Mouse (Mus musculus) liver, postnatal 0 days (tissue): Measurements from ENCODE around the gene Cd53. TPM values are rescaled to one million over a fixed set of nuclear protein-coding genes. Genes with fewer than 3 reads are reported as not detected.

Source experiments
- ATAC-seq: fragments of 200-750 bp; cut with Nextera tagmentation; 2 replicates; pipeline ENCODE4 v1.8.0; 2017; ENCODE audit warnings: mild to moderate bottlenecking, moderate library complexity
- DNase-seq: peaks from one replicate; pipeline ENCODE4 v3.0.0-alpha.2; 2016
- H3K27ac ChIP-seq: fragments of 300-500 bp; sonication (generic); 2 replicates; pipeline ENCODE4 v1.5.1; 2014; ENCODE audit warnings: antibody characterized with exemption, moderate library complexity, mild to moderate bottlenecking, low read depth
- H3K27me3 ChIP-seq: fragments of 300-500 bp; sonication (generic); 2 replicates; pipeline ENCODE4 v1.6.1; 2014; ENCODE audit warnings: low read length, control low read depth, mixed read lengths; ENCODE audit not compliant: insufficient read depth
- H3K36me3 ChIP-seq: fragments of 300-500 bp; sonication (generic); replicated peaks from 2 replicates; pipeline ENCODE4 v1.6.1; 2014; ENCODE audit warnings: mild to moderate bottlenecking, control low read depth, low read length, moderate library complexity, mixed read lengths; ENCODE audit not compliant: insufficient read depth
- H3K4me1 ChIP-seq: fragments of 300-500 bp; sonication (generic); 2 replicates; pipeline ENCODE4 v1.6.1; 2014; ENCODE audit warnings: antibody characterized with exemption, mild to moderate bottlenecking, control low read depth; ENCODE audit not compliant: insufficient read depth
- H3K4me2 ChIP-seq: fragments of 300-500 bp; sonication (generic); 2 replicates; pipeline ENCODE4 v1.6.1; 2014; ENCODE audit warnings: low read depth, mild to moderate bottlenecking, low read length, moderate library complexity, mixed read lengths
- H3K4me3 ChIP-seq: fragments of 300-500 bp; sonication (generic); 2 replicates; pipeline ENCODE4 v1.5.1; 2014; ENCODE audit warnings: low read depth, low read length
- H3K9ac ChIP-seq: fragments of 300-500 bp; sonication (generic); replicated peaks from 2 replicates; pipeline ENCODE4 v1.6.1; 2014; ENCODE audit warnings: mild to moderate bottlenecking, moderate library complexity
- H3K9me3 ChIP-seq: fragments of 300-500 bp; sonication (generic); 2 replicates; pipeline ENCODE4 v1.6.1; 2016; ENCODE audit warnings: mild to moderate bottlenecking, control low read depth, low read length, mixed read lengths
- CTCF ChIP-seq: sonication (generic); IDR thresholded peaks from 2 replicates; pipeline ENCODE4 v1.5.1; 2016; ENCODE audit warnings: antibody characterized with exemption, low read depth
- EP300 ChIP-seq: IDR thresholded peaks from 2 replicates; pipeline ENCODE4 v1.6.1; 2016; ENCODE audit warnings: antibody characterized with exemption, low read depth, mild to moderate bottlenecking
- WGBS: fragments of 180-500 bp; shearing (Covaris S2); extraction: QIAGEN DNeasy Blood & Tissue Kit; methylation state at CpG from one replicate; pipeline ENCODE4 v1.1.7; 2014; ENCODE audit not compliant: insufficient replicate concordance; 5-methylcytosine and 5-hydroxymethylcytosine counted together
- polyA plus RNA-seq: library from polyadenylated mRNA; unstranded; fragments of >200 nt; fragmentation: Nextera tagmentation; extraction: Ambion mirVana; gene quantifications from 2 replicates; pipeline ENCODE4 v1.2.1, GENCODE M21; 2015

The Cd53 gene
- polyA plus RNA-seq, 1 experiment from 2014 or later: 45.4 TPM

DNA sequence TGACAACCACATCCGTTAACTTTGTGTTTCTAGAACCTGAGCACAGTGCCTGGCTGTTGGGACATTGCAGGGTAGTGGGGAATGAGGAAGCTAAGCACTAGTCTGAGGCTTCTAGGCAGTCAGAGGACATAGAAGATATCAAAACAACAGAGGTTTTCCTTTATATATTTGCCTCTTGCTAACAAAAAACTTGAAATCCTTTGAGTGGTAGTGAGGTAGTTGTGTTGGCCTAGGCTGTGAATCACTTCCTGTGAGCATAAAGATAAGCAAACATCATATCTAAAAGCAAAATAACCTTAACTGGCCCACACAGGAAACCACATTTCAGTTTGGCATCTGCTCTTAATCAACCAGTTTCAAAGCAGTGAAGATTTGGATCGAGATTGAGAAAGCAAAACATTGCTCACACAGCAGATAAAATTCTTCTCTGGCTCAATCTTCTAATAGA lies 1.5 kb downstream of the Cd53 start:
- peak; percentile 76 for ATAC-seq
- no peak for DNase-seq
- 7% methylated on average over 2 of the region's 2 CpGs for WGBS
- Histone ChIP-seq H3K4me2 (peak overlapping the region; percentile 38), H3K9me3 (no peaks in the 10 kb centered on the region), H3K4me3 (peak overlapping the region; percentile 41), H3K4me1 (no peaks in the 10 kb centered on the region), H3K9ac (peak overlapping the region; percentile 21; the same call in 1 of the 2 replicates), H3K27ac (peak overlapping the region; percentile 81), H3K27me3 (no peaks in the 10 kb centered on the region), H3K36me3 (no peaks in the 10 kb centered on the region)
- TF ChIP-seq CTCF (no peak), EP300 (0 out of 2 replicates have a peak, but pooled peaks have one; percentile 7)

DNA sequence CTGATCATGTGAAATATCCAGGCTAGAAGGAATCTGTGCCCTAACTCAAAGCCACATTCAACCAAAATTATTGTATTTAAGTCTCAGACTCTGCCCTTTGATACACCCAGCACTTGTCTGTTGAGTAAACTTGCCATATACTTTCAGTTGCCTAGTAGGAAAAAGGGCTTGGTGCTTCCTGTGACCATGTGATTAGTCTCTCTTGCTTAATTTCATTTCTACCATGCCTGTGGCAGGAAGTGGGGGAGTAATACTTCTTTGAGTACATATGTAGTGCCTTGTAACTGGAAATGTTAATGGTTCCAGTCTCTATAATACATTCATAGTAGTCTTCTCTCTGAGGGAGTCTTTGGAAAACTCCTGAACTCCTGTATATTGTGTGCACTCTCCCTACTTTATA lies 2.0 kb downstream of the Cd53 start:
- H3K4me2 ChIP-seq: peak overlapping the region; percentile 38
- H3K27ac ChIP-seq: peak overlapping the region; percentile 81
- ATAC-seq (peak; percentile 67), DNase-seq (no peak)
- no peaks in the 10 kb centered on the region for H3K27me3 ChIP-seq
- no peaks in the 10 kb centered on the region for H3K4me1 ChIP-seq
- H3K36me3 ChIP-seq: no peaks in the 10 kb centered on the region
- H3K9ac ChIP-seq: no peak overlapping the region
- H3K4me3 ChIP-seq: peak overlapping the region; percentile 41
- TF ChIP-seq CTCF (no peak), EP300 (no peak)
- no peaks in the 10 kb centered on the region for H3K9me3 ChIP-seq

DNA sequence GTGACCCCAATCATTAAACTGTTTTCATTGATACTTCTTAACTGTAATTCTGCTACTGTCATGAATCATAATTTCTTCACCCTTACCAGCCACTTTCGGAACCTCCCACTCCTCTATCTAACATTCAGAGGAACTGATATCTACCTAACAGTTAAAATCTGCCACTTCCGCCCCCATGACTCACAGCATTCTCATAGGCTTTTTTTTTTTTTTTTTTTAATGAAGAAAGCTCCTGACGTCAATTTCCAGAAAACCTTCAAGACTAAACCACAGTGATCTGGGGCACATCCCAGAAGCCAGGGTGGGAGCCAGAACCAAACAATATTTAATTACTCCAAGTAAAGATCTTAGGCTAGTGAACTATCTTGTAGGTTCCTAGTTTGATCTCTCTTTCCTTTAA lies 4.8 kb downstream of the Cd53 start:
- H3K27ac ChIP-seq: no peak overlapping the region
- H3K9ac ChIP-seq: no peak overlapping the region
- DNase-seq: no peak
- no peak overlapping the region for H3K4me3 ChIP-seq
- no peaks in the 10 kb centered on the region for H3K9me3 ChIP-seq
- no peaks in the 10 kb centered on the region for H3K36me3 ChIP-seq
- 53% methylated on average over 3 of the region's 3 CpGs for WGBS
- no peak for TF ChIP-seq CTCF
- TF ChIP-seq EP300: no peak
- no peak for ATAC-seq
- no peaks in the 10 kb centered on the region for H3K27me3 ChIP-seq
- no peaks in the 10 kb centered on the region for H3K4me1 ChIP-seq
- no peak overlapping the region; the same call in 1 of the 2 replicates for H3K4me2 ChIP-seq

DNA sequence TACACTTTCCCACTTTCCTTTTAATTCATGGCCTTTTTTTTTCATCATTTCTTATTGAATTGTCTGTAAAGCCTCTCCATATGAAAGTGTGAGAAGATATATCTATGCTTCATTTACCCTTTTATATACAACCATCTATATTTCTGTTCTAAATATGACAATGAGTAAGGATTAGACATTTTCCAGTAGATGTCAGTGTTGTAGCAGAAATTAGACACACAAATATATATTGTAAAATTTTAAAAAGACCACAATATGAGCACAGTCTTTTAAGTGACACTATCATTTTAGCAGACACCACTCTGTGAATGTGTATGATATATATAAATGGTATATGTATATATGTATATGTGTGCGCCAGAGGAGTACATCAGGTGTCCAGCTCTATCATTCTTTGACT lies 18.1 kb downstream of the Cd53 start:
- Histone ChIP-seq H3K4me1 (no peaks in the 10 kb centered on the region), H3K27ac (no peak overlapping the region), H3K9ac (no peak overlapping the region), H3K4me2 (no peak overlapping the region), H3K27me3 (no peaks in the 10 kb centered on the region), H3K9me3 (no peaks in the 10 kb centered on the region), H3K4me3 (no peak overlapping the region), H3K36me3 (no peaks in the 10 kb centered on the region; the same call in 1 of the 2 replicates)
- no peak for ATAC-seq
- no peak for DNase-seq
- 69% methylated on average over 1 of the region's 1 CpGs for WGBS
- TF ChIP-seq EP300: no peak
- TF ChIP-seq CTCF: no peak

DNA sequence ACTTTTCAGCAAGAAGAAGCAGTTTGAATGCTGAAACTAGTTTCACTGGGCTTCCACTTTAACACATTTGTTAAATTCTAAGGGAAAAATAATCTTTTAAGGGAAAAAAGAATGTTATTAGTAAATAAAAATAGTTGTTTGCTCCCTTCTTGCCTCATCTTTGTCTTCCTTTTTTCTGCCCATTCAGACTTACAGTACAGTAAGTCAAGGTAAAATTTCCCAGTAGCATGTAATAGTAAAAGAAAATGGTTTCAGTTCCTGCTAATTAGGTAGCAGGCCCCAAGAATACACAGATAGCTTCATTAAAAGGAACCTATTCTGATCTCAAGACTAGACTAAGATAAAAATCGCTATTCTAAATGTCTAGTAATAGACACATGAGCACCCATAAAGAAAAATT lies 34.1 kb downstream of the Cd53 start:
- H3K4me2 ChIP-seq: no peak overlapping the region
- H3K27ac ChIP-seq: no peak overlapping the region
- no peak overlapping the region for H3K9ac ChIP-seq
- no peaks in the 10 kb centered on the region for H3K27me3 ChIP-seq
- no peaks in the 10 kb centered on the region for H3K9me3 ChIP-seq
- WGBS: 51% methylated on average over 1 of the region's 1 CpGs
- H3K4me3 ChIP-seq: no peak overlapping the region
- H3K36me3 ChIP-seq: no peaks in the 10 kb centered on the region
- ATAC-seq (no peak), DNase-seq (no peak)
- TF ChIP-seq CTCF: no peak
- no peak for TF ChIP-seq EP300
- no peaks in the 10 kb centered on the region for H3K4me1 ChIP-seq

DNA sequence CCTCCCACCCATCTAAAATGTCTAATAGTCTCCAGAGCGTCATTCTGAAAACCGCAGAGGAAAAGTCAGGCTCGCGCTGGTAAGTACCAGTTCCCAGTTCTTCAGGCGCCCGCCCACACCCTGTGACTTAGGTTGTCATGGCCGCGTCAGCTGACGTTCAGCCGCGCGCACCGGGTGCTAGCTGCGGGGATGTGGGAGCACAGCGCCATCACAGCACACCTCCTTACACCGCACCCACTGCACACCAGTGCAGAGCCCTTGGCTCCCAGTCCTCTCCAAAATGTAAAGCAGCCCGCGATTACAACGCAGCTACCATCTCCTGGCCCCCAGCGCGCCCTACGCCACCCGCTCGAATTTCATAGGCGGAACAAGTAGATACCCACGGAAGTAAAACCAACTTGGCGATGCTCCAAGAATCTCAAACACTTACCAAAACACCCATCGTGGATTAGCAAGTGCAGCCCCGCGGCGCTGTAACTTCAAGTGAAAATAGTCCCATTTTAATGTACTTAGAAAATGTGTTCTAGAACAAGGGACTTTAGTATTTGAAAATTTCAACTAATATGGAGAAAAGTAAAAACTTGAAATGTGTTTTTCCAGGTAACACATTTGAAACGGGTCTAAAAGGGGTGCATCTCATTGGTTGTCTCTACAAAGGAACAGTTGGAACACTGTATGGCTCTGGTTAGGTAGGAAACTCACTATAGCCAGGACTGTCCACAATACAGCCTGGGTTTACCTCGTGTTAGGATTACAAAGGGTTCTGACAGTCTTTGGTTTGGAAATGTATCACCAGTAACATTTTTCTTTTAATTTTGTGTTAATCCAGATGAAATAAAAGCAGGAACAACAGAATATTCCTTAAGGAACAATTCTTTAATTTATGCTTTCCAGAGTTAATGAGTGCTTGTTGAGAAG lies 67.7 kb downstream of the Cd53 start:
- Histone ChIP-seq H3K36me3 (no peaks in the 10 kb centered on the region), H3K4me1 (peaks cover 2% of the 10 kb centered on the region; the same call in 1 of the 2 replicates), H3K9me3 (no peaks in the 10 kb centered on the region), H3K4me2 (peak overlapping the region; percentile 85), H3K27me3 (no peaks in the 10 kb centered on the region), H3K4me3 (peak overlapping the region; percentile 68), H3K9ac (peak overlapping the region; percentile 58), H3K27ac (peak overlapping the region; percentile 97)
- WGBS: 1% methylated on average over 33 of the region's 33 CpGs
- DNase-seq (peak; percentile 88), ATAC-seq (peak; percentile 86)
- TF ChIP-seq CTCF (peak; percentile 44), EP300 (peak; percentile 24; the same call in 1 of the 2 replicates)
